ENCODE assay signal across 10 mouse cellular contexts in the genomic region with DNA sequence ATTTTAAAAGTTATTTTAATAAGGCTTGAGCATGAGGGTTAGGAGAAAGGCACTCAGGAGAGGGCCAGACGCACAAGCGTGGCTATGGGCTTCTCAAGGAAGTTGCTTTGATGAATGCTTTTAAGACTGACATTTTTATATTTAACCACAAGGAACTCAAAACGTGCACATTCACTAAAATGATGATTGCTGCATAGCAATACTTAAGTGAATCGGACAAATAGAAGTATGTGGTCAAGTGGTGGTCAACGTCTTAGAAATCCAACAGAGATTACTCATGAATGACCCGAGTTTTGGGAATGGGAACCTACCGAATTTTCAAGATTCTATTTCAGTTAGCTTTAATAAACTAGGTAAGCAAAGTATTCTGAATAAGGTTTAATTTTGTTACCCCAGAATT. TPM values are rescaled to one million over a fixed set of nuclear protein-coding genes. Genes with fewer than 3 reads are reported as not detected.
A peak's percentile ranks its signal among the peaks of the same experiment; 100 is the strongest.
DNase-seq lines count a peak whose midpoint lies in the region; ATAC-seq lines count a peak whose summit lies in the region.
"Had no signal": no experiment of that assay in that cellular context is flagged by ENCODE, and none has a peak within 500 bp of the region (broad histone marks: within the 10 kb centered on the region; RNA-seq: fewer than 3 reads in every experiment).

No protein-coding gene starts in this region.

- no peaks in the 10 kb centered on the region for H3K9me3 ChIP-seq in megakaryocyte, embryonic 14.5 days
- no peaks in the 10 kb centered on the region for H3K9me3 ChIP-seq in embryonic facial prominence, embryonic 12.5 days
- H3K9me3 ChIP-seq in limb, embryonic 11.5 days (ENCODE audit: control insufficient read depth, low read length) = no peaks in the 10 kb centered on the region
- H3K9me3 ChIP-seq in stomach, embryonic 16.5 days (replicated peaks; ENCODE audit: control insufficient read depth, low read length) = no peaks in the 10 kb centered on the region

- ATAC-seq in megakaryocyte, adult 5-6 weeks (ENCODE audit: poor library complexity, severe bottlenecking) = no peak
- no peak for ATAC-seq in embryonic facial prominence, embryonic 12.5 days (ENCODE audit: insufficient number of reproducible peaks, insufficient read depth, low FRiP score, low TSS enrichment)
- ATAC-seq in limb, embryonic 11.5 days (ENCODE audit: insufficient number of reproducible peaks, low FRiP score, low TSS enrichment, low read depth) = no peak
- no peak for ATAC-seq in stomach, embryonic 16.5 days (ENCODE audit: insufficient read depth, low FRiP score)

- intact Hi-C loops in left cerebral cortex, postnatal 4 days (cut with DNase I) = no loop called here

- peak overlapping the region; percentile 92 for H3K4me3 ChIP-seq in megakaryocyte, embryonic 14.5 days (replicated peaks)
- peak overlapping the region; percentile 92 for H3K4me3 ChIP-seq in embryonic facial prominence, embryonic 12.5 days
- H3K4me3 ChIP-seq in limb, embryonic 11.5 days (ENCODE audit: low read depth, low read length) = peak overlapping the region; percentile 77
- peak overlapping the region; percentile 93 for H3K4me3 ChIP-seq in stomach, embryonic 16.5 days (replicated peaks; ENCODE audit: low read length)

- peak overlapping the region; percentile 54 for H3K4me2 ChIP-seq in embryonic facial prominence, embryonic 12.5 days (replicated peaks)
- peak overlapping the region; percentile 40 for H3K4me2 ChIP-seq in limb, embryonic 11.5 days (ENCODE audit: low read depth, severe bottlenecking)
- peak overlapping the region; percentile 73 for H3K4me2 ChIP-seq in stomach, embryonic 16.5 days (ENCODE audit: low read depth, low read length)

- DNase-seq in limb, embryonic 11.5 days (ENCODE audit: low spot score) = no peak
- no peak for DNase-seq in left cerebral cortex, postnatal 4 days
- no peak for DNase-seq in layer of hippocampus, adult 9-10 months (ENCODE audit: low spot score)
- no peak for DNase-seq in frontal cortex, postnatal 10 days (ENCODE audit: low spot score in 2 of 2)

- H3K36me3 ChIP-seq in megakaryocyte, embryonic 14.5 days (replicated peaks; ENCODE audit: low read length) = peaks cover 21% of the 10 kb centered on the region
- peaks cover 15% of the 10 kb centered on the region for H3K36me3 ChIP-seq in embryonic facial prominence, embryonic 12.5 days
- H3K36me3 ChIP-seq in limb, embryonic 11.5 days (ENCODE audit: control insufficient read depth, insufficient read depth, low read length) = no peaks in the 10 kb centered on the region
- peaks cover 4% of the 10 kb centered on the region; the same call in 1 of the 2 replicates for H3K36me3 ChIP-seq in stomach, embryonic 16.5 days (ENCODE audit: control insufficient read depth, insufficient read depth, low read length)

- peaks cover 10% of the 10 kb centered on the region for H3K4me1 ChIP-seq in megakaryocyte, embryonic 14.5 days
- H3K4me1 ChIP-seq in embryonic facial prominence, embryonic 12.5 days = peaks cover 6% of the 10 kb centered on the region; the same call in 1 of the 2 replicates
- H3K4me1 ChIP-seq in limb, embryonic 11.5 days (ENCODE audit: control insufficient read depth, insufficient read depth, low read length) = no peaks in the 10 kb centered on the region
- peaks cover 4% of the 10 kb centered on the region; the same call in 1 of the 2 replicates for H3K4me1 ChIP-seq in stomach, embryonic 16.5 days (ENCODE audit: control insufficient read depth, insufficient read depth, low read length)

- no peak overlapping the region for H3K9ac ChIP-seq in embryonic facial prominence, embryonic 12.5 days
- no peak overlapping the region for H3K9ac ChIP-seq in limb, embryonic 11.5 days (ENCODE audit: low read length)
- peak overlapping the region; percentile 46 for H3K9ac ChIP-seq in stomach, embryonic 16.5 days (ENCODE audit: low read length)

- no peak overlapping the region for H3K27ac ChIP-seq in embryonic facial prominence, embryonic 12.5 days
- no peak overlapping the region for H3K27ac ChIP-seq in limb, embryonic 11.5 days (replicated peaks; ENCODE audit: low read depth, low read length)
- H3K27ac ChIP-seq in stomach, embryonic 16.5 days (ENCODE audit: low read length) = no peak overlapping the region

- 49% methylated on average over 7 of the region's 7 CpGs for WGBS in embryonic facial prominence, embryonic 12.5 days
- 54% methylated on average over 7 of the region's 7 CpGs for WGBS in limb, embryonic 11.5 days
- 40% methylated on average over 7 of the region's 7 CpGs for WGBS in stomach, embryonic 16.5 days

- peaks cover 1% of the 10 kb centered on the region for H3K27me3 ChIP-seq in megakaryocyte, embryonic 14.5 days (replicated peaks)
- H3K27me3 ChIP-seq in embryonic facial prominence, embryonic 12.5 days = no peaks in the 10 kb centered on the region
- no peaks in the 10 kb centered on the region for H3K27me3 ChIP-seq in limb, embryonic 11.5 days (ENCODE audit: control insufficient read depth, insufficient read depth, low read length)
- H3K27me3 ChIP-seq in stomach, embryonic 16.5 days (ENCODE audit: control insufficient read depth, insufficient read depth, low read length) = no peaks in the 10 kb centered on the region

RNA-seq across cellular contexts. Expression of a gene that starts 0.8 kb away (rescaled TPM):
- polyA plus RNA-seq in megakaryocyte, embryonic 14.5 days (2012; ENCODE audit: insufficient read depth, low replicate concordance) = 0.20 TPM in 1 of 2 replicates, not detected in the other
- total RNA-seq in megakaryocyte, adult 5-6 weeks (2015) = 7.0 and 7.1 TPM in 2 replicates
- total RNA-seq in megakaryocyte, adult 5-6 weeks (2017) = 4.4 and 4.9 TPM in 2 replicates
- 8.2 and 9.4 TPM in 2 replicates for polyA plus RNA-seq in embryonic facial prominence, embryonic 12.5 days (2016; fragmentation: Nextera tagmentation; extraction: Ambion mirVana)
- 9.6 and 13.1 TPM in 2 replicates for polyA plus RNA-seq in limb, embryonic 11.5 days (2014; fragmentation: Nextera tagmentation; extraction: Ambion mirVana)
- polyA plus RNA-seq in stomach, embryonic 16.5 days (2015; fragmentation: Nextera tagmentation; extraction: Ambion mirVana) = 6.1 and 6.8 TPM in 2 replicates
- total RNA-seq in left cerebral cortex, postnatal 4 days (2021) = 10 to 100 TPM; 13.7 to 13.9 TPM

RNA-seq across cellular contexts. Expression of a gene that starts 12.5 kb away (rescaled TPM):
- polyA plus RNA-seq in megakaryocyte, embryonic 14.5 days (2012; ENCODE audit: insufficient read depth, low replicate concordance) = not detected in 2 replicates
- total RNA-seq in megakaryocyte, adult 5-6 weeks (2015) = not detected in 2 replicates
- not detected in 2 replicates for total RNA-seq in megakaryocyte, adult 5-6 weeks (2017)
- 0.19 and 0.40 TPM in 2 replicates for polyA plus RNA-seq in embryonic facial prominence, embryonic 12.5 days (2016; fragmentation: Nextera tagmentation; extraction: Ambion mirVana)
- polyA plus RNA-seq in limb, embryonic 11.5 days (2014; fragmentation: Nextera tagmentation; extraction: Ambion mirVana) = 0.09 and 0.21 TPM in 2 replicates
- polyA plus RNA-seq in stomach, embryonic 16.5 days (2015; fragmentation: Nextera tagmentation; extraction: Ambion mirVana) = 0.14 and 0.18 TPM in 2 replicates
- total RNA-seq in left cerebral cortex, postnatal 4 days (2021) = not detected
- total RNA-seq: hematopoietic stem cell, adult 5-6 weeks had no signal
- polyA plus RNA-seq: testis, adult 2 months had no signal

RNA-seq across cellular contexts. Expression of a gene that starts 28.9 kb away (rescaled TPM):
- polyA plus RNA-seq in megakaryocyte, embryonic 14.5 days (2012; ENCODE audit: insufficient read depth, low replicate concordance) = 6.5 and 41.0 TPM in 2 replicates
- total RNA-seq in megakaryocyte, adult 5-6 weeks (2015) = 7.8 and 10.7 TPM in 2 replicates
- 4.3 and 5.2 TPM in 2 replicates for total RNA-seq in megakaryocyte, adult 5-6 weeks (2017)
- 2.3 and 2.9 TPM in 2 replicates for polyA plus RNA-seq in embryonic facial prominence, embryonic 12.5 days (2016; fragmentation: Nextera tagmentation; extraction: Ambion mirVana)
- polyA plus RNA-seq in limb, embryonic 11.5 days (2014; fragmentation: Nextera tagmentation; extraction: Ambion mirVana) = 2.5 and 4.0 TPM in 2 replicates
- polyA plus RNA-seq in stomach, embryonic 16.5 days (2015; fragmentation: Nextera tagmentation; extraction: Ambion mirVana) = 6.7 and 20.9 TPM in 2 replicates
- 10 to 100 TPM; 36.2 to 49.5 TPM for total RNA-seq in left cerebral cortex, postnatal 4 days (2021)

RNA-seq across cellular contexts. Expression of a gene that starts 29.6 kb away (rescaled TPM):
- polyA plus RNA-seq in megakaryocyte, embryonic 14.5 days (2012; ENCODE audit: insufficient read depth, low replicate concordance) = not detected in 2 replicates
- total RNA-seq in megakaryocyte, adult 5-6 weeks (2015) = not detected in 2 replicates
- not detected in 2 replicates for total RNA-seq in megakaryocyte, adult 5-6 weeks (2017)
- polyA plus RNA-seq in embryonic facial prominence, embryonic 12.5 days (2016; fragmentation: Nextera tagmentation; extraction: Ambion mirVana) = 0.08 TPM in 1 of 2 replicates, not detected in the other
- polyA plus RNA-seq in limb, embryonic 11.5 days (2014; fragmentation: Nextera tagmentation; extraction: Ambion mirVana) = 0.05 TPM in 1 of 2 replicates, not detected in the other
- polyA plus RNA-seq in stomach, embryonic 16.5 days (2015; fragmentation: Nextera tagmentation; extraction: Ambion mirVana) = 0.13 TPM in 1 of 2 replicates, not detected in the other
- total RNA-seq in left cerebral cortex, postnatal 4 days (2021) = not detected
- total RNA-seq: hematopoietic stem cell, adult 5-6 weeks had no signal
- polyA plus RNA-seq: testis, adult 2 months had no signal

RNA-seq across cellular contexts. Expression of a gene that starts 35.1 kb away (rescaled TPM):
- polyA plus RNA-seq in megakaryocyte, embryonic 14.5 days (2012; ENCODE audit: insufficient read depth, low replicate concordance) = 0.04 TPM in 1 of 2 replicates, not detected in the other
- 0.09 and 0.56 TPM in 2 replicates for total RNA-seq in megakaryocyte, adult 5-6 weeks (2015)
- 0.20 TPM in 1 of 2 replicates, not detected in the other for total RNA-seq in megakaryocyte, adult 5-6 weeks (2017)
- 0.37 TPM in 1 of 2 replicates, not detected in the other for polyA plus RNA-seq in embryonic facial prominence, embryonic 12.5 days (2016; fragmentation: Nextera tagmentation; extraction: Ambion mirVana)
- polyA plus RNA-seq in limb, embryonic 11.5 days (2014; fragmentation: Nextera tagmentation; extraction: Ambion mirVana) = 0.24 and 0.35 TPM in 2 replicates
- polyA plus RNA-seq in stomach, embryonic 16.5 days (2015; fragmentation: Nextera tagmentation; extraction: Ambion mirVana) = 0.48 and 1.3 TPM in 2 replicates
- total RNA-seq in left cerebral cortex, postnatal 4 days (2021) = 10 to 100 TPM; 11.3 to 14.5 TPM
